Mouse (Mus musculus) forebrain, embryonic 11.5 days (tissue): ENCODE data around the gene Kat2b. TPM values are rescaled to one million over a fixed set of nuclear protein-coding genes. Genes with fewer than 3 reads are reported as not detected.
"Not testable (repeated sequence)": the region's sequence is repeated elsewhere in the genome, so short reads cannot be mapped to it uniquely, and the experiment has no call there.

Experiments
- ATAC-seq: fragments of 200-750 bp; cut with Nextera tagmentation; replicated peaks from 2 replicates; pipeline ENCODE4 v1.8.0; 2017; ENCODE audit warnings: moderate TSS enrichment; ENCODE audit not compliant: low FRiP score
- DNase-seq: peaks from one replicate; pipeline ENCODE4 v3.0.0-alpha.2; 2017; ENCODE audit warnings: low spot score
- H3K27ac ChIP-seq: fragments of 300-500 bp; sonication (generic); 2 replicates; pipeline ENCODE4 v1.5.1; 2014; ENCODE audit warnings: low read depth, low read length
- H3K27me3 ChIP-seq: fragments of 300-500 bp; sonication (generic); 2 replicates; pipeline ENCODE4 v1.6.1; 2014; ENCODE audit warnings: mild to moderate bottlenecking, low read length, mixed read lengths; ENCODE audit not compliant: control insufficient read depth, insufficient read depth
- H3K36me3 ChIP-seq: fragments of 300-500 bp; sonication (generic); 2 replicates; pipeline ENCODE4 v1.6.1; 2014; ENCODE audit warnings: mild to moderate bottlenecking, low read length, moderate library complexity, mixed read lengths; ENCODE audit not compliant: control insufficient read depth, insufficient read depth
- H3K4me1 ChIP-seq: fragments of 300-500 bp; sonication (generic); replicated peaks from 2 replicates; pipeline ENCODE4 v1.6.1; 2014; ENCODE audit warnings: low read length, mixed read lengths; ENCODE audit not compliant: control insufficient read depth, insufficient read depth
- H3K4me2 ChIP-seq: fragments of 300-500 bp; sonication (generic); 2 replicates; pipeline ENCODE4 v1.6.1; 2014; ENCODE audit warnings: low read depth, mild to moderate bottlenecking, low read length, moderate library complexity, mixed read lengths; ENCODE audit not compliant: severe bottlenecking
- H3K4me3 ChIP-seq: fragments of 300-500 bp; sonication (generic); 2 replicates; pipeline ENCODE4 v1.5.1; 2014; ENCODE audit warnings: low read depth, low read length
- H3K9ac ChIP-seq: fragments of 300-500 bp; sonication (generic); 2 replicates; pipeline ENCODE4 v1.6.1; 2014; ENCODE audit warnings: low read length
- H3K9me3 ChIP-seq: fragments of 300-500 bp; sonication (generic); 2 replicates; pipeline ENCODE4 v1.6.1; 2016; ENCODE audit warnings: low read length, mixed read lengths; ENCODE audit not compliant: control insufficient read depth
- WGBS: fragments of 180-500 bp; shearing (Covaris S2); extraction: QIAGEN DNeasy Blood & Tissue Kit; methylation state at CpG from one replicate; pipeline ENCODE4 v1.1.7; 2014; 5-methylcytosine and 5-hydroxymethylcytosine counted together
- polyA plus RNA-seq: library from polyadenylated mRNA; unstranded; fragments of >200 nt; fragmentation: Nextera tagmentation; extraction: Ambion mirVana; gene quantifications from 2 replicates; pipeline ENCODE4 v1.2.1, GENCODE M21; 2014

The Kat2b gene
- polyA plus RNA-seq, 1 experiment from 2014 or later: 6.1 TPM

- H3K4me1 ChIP-seq: no peaks in the 10 kb centered on the region
- no peaks in the 10 kb centered on the region for H3K9me3 ChIP-seq
- no peak overlapping the region for H3K4me2 ChIP-seq
- H3K27me3 ChIP-seq: no peaks in the 10 kb centered on the region
- WGBS: 67% methylated on average over 1 of the region's 1 CpGs
- ATAC-seq (no peak), DNase-seq (no peak)
- no peak overlapping the region for H3K27ac ChIP-seq
- no peak overlapping the region for H3K9ac ChIP-seq
- H3K4me3 ChIP-seq: no peak overlapping the region
- H3K36me3 ChIP-seq: no peaks in the 10 kb centered on the region
Measured at GRCm38 (mm10) chr17:53714453-53714852, 147.8 kb downstream of the Kat2b start.

GRCm38 (mm10) chr17:53715161-53715560 lies 148.5 kb downstream of the Kat2b start:
- not testable (repeated sequence) for DNase-seq, H3K4me3 ChIP-seq, H3K27ac ChIP-seq, ATAC-seq, H3K9me3 ChIP-seq, H3K36me3 ChIP-seq, H3K4me1 ChIP-seq, H3K9ac ChIP-seq, H3K27me3 ChIP-seq, H3K4me2 ChIP-seq
- WGBS: 73% methylated on average over 1 of the region's 1 CpGs

- Histone ChIP-seq H3K4me3 (no peak overlapping the region), H3K27ac (no peak overlapping the region), H3K9ac (no peak overlapping the region), H3K27me3 (no peaks in the 10 kb centered on the region), H3K36me3 (no peaks in the 10 kb centered on the region), H3K9me3 (no peaks in the 10 kb centered on the region), H3K4me1 (no peaks in the 10 kb centered on the region), H3K4me2 (no peak overlapping the region)
- ATAC-seq (no peak), DNase-seq (no peak)
- WGBS: 100% methylated on average over 1 of the region's 1 CpGs
Measured at GRCm38 (mm10) chr17:53718474-53718873, 151.8 kb downstream of the Kat2b start.

GRCm38 (mm10) chr17:53718916-53719315 lies 152.3 kb downstream of the Kat2b start:
- not testable (repeated sequence) for H3K9me3 ChIP-seq, ATAC-seq, H3K9ac ChIP-seq, H3K4me2 ChIP-seq, DNase-seq, H3K4me3 ChIP-seq, H3K27me3 ChIP-seq, H3K4me1 ChIP-seq, H3K27ac ChIP-seq, H3K36me3 ChIP-seq
- 96% methylated on average over 3 of the region's 3 CpGs for WGBS

Other genes with a start within 250 kb of the Kat2b start
- 0.41 and 0.48 TPM in 2 replicates for gene Efhb, start 103.5 kb upstream of the Kat2b start, polyA plus RNA-seq
- gene Rab5a, start 87.6 kb upstream of the Kat2b start, polyA plus RNA-seq: 87.6 and 92.5 TPM in 2 replicates
- gene Pp2d1, start 27.4 kb upstream of the Kat2b start, polyA plus RNA-seq: 0.47 and 0.49 TPM in 2 replicates
- gene Sgo1, start 122.5 kb downstream of the Kat2b start, polyA plus RNA-seq: 51.3 and 58.5 TPM in 2 replicates